Mouse (Mus musculus): Measurements from ENCODE around the gene 2410002F23Rik. TPM values are rescaled to one million over a fixed set of nuclear protein-coding genes. Genes with fewer than 3 reads are reported as not detected.

Gene 2410002F23Rik
- total and polyA plus RNA-seq, 3 experiments, result 79.9 to 276 (median 114) TPM

GRCm38 (mm10) chr7:44271309-44271708 is 24.8 kb downstream of the 2410002F23Rik start:
- Histone ChIP-seq H3K4me3 (ENCODE audit: low read depth, low read length) (no peak overlapping the region), H3K36me3 (replicated peaks) (no peaks in the 10 kb centered on the region), H3K9me3 (replicated peaks) (no peaks in the 10 kb centered on the region), H3K27me3 (ENCODE audit: insufficient read depth, low read length) (peaks cover 36% of the 10 kb centered on the region), H3K4me1 (ENCODE audit: insufficient read depth, low read depth, low read length) (peaks cover 10% of the 10 kb centered on the region)
- DNase-seq (ENCODE audit: low spot score), result no peak
- no peak for ATAC-seq (ENCODE audit: extremely low read depth, insufficient number of reproducible peaks, low FRiP score, poor library complexity, severe bottlenecking)
- no peak for TF ChIP-seq TAL1 (conservative IDR thresholded peaks at IDR 0.05; ENCODE audit: low read depth, low read length)
- no peak for TF ChIP-seq GATA1 (IDR thresholded peaks at IDR 0.05; ENCODE audit: borderline replicate concordance, low read length)
- no peak for TF ChIP-seq CTCF (IDR thresholded peaks at IDR 0.05; ENCODE audit: low read depth, low read length)
- TF ChIP-seq GATA2 (IDR thresholded peaks at IDR 0.05; ENCODE audit: borderline replicate concordance, low read depth, low read length), result no peak
- no peak for TF ChIP-seq POLR2AphosphoS5 (IDR thresholded peaks at IDR 0.05; ENCODE audit: insufficient replicate concordance, low read depth, low read length)

GRCm38 (mm10) chr7:44272546-44272945 is 26.0 kb downstream of the 2410002F23Rik start:
- H3K27me3 ChIP-seq (ENCODE audit: insufficient read depth, low read length), result peaks cover 30% of the 10 kb centered on the region
- no peak overlapping the region for H3K4me3 ChIP-seq (ENCODE audit: low read depth, low read length)
- ATAC-seq (ENCODE audit: extremely low read depth, insufficient number of reproducible peaks, low FRiP score, poor library complexity, severe bottlenecking) (no peak), DNase-seq (ENCODE audit: low spot score) (no peak)
- no peaks in the 10 kb centered on the region for H3K36me3 ChIP-seq (replicated peaks)
- TF ChIP-seq TAL1 (conservative IDR thresholded peaks at IDR 0.05; ENCODE audit: low read depth, low read length), result no peak
- no peak for TF ChIP-seq GATA1 (IDR thresholded peaks at IDR 0.05; ENCODE audit: borderline replicate concordance, low read length)
- no peak for TF ChIP-seq CTCF (IDR thresholded peaks at IDR 0.05; ENCODE audit: low read depth, low read length)
- TF ChIP-seq GATA2 (IDR thresholded peaks at IDR 0.05; ENCODE audit: borderline replicate concordance, low read depth, low read length), result no peak
- TF ChIP-seq POLR2AphosphoS5 (IDR thresholded peaks at IDR 0.05; ENCODE audit: insufficient replicate concordance, low read depth, low read length), result no peak
- H3K9me3 ChIP-seq (replicated peaks), result no peaks in the 10 kb centered on the region
- peaks cover 10% of the 10 kb centered on the region for H3K4me1 ChIP-seq (ENCODE audit: insufficient read depth, low read depth, low read length)

GRCm38 (mm10) chr7:44273446-44273845 is 26.9 kb downstream of the 2410002F23Rik start:
- Histone ChIP-seq H3K27me3 (ENCODE audit: insufficient read depth, low read length) (peaks cover 21% of the 10 kb centered on the region), H3K4me3 (ENCODE audit: low read depth, low read length) (no peak overlapping the region), H3K9me3 (replicated peaks) (no peaks in the 10 kb centered on the region), H3K4me1 (ENCODE audit: insufficient read depth, low read depth, low read length) (peaks cover 10% of the 10 kb centered on the region), H3K36me3 (replicated peaks) (no peaks in the 10 kb centered on the region)
- TF ChIP-seq GATA2 (IDR thresholded peaks at IDR 0.05; ENCODE audit: borderline replicate concordance, low read depth, low read length), result no peak
- TF ChIP-seq GATA1 (IDR thresholded peaks at IDR 0.05; ENCODE audit: borderline replicate concordance, low read length), result no peak
- no peak for TF ChIP-seq TAL1 (conservative IDR thresholded peaks at IDR 0.05; ENCODE audit: low read depth, low read length)
- no peak for TF ChIP-seq POLR2AphosphoS5 (IDR thresholded peaks at IDR 0.05; ENCODE audit: insufficient replicate concordance, low read depth, low read length)
- no peak for TF ChIP-seq CTCF (IDR thresholded peaks at IDR 0.05; ENCODE audit: low read depth, low read length)
- ATAC-seq (ENCODE audit: extremely low read depth, insufficient number of reproducible peaks, low FRiP score, poor library complexity, severe bottlenecking) (no peak), DNase-seq (ENCODE audit: low spot score) (no peak)

GRCm38 (mm10) chr7:44274096-44274495 is 27.6 kb downstream of the 2410002F23Rik start:
- DNase-seq (ENCODE audit: low spot score) (no peak), ATAC-seq (ENCODE audit: extremely low read depth, insufficient number of reproducible peaks, low FRiP score, poor library complexity, severe bottlenecking) (no peak)
- peaks cover 9% of the 10 kb centered on the region for H3K4me1 ChIP-seq (ENCODE audit: insufficient read depth, low read depth, low read length)
- no peak overlapping the region for H3K4me3 ChIP-seq (ENCODE audit: low read depth, low read length)
- TF ChIP-seq GATA1 (IDR thresholded peaks at IDR 0.05; ENCODE audit: borderline replicate concordance, low read length) (no peak), POLR2AphosphoS5 (IDR thresholded peaks at IDR 0.05; ENCODE audit: insufficient replicate concordance, low read depth, low read length) (no peak), GATA2 (IDR thresholded peaks at IDR 0.05; ENCODE audit: borderline replicate concordance, low read depth, low read length) (no peak), TAL1 (conservative IDR thresholded peaks at IDR 0.05; ENCODE audit: low read depth, low read length) (no peak), CTCF (IDR thresholded peaks at IDR 0.05; ENCODE audit: low read depth, low read length) (no peak)
- no peaks in the 10 kb centered on the region for H3K9me3 ChIP-seq (replicated peaks)
- H3K27me3 ChIP-seq (ENCODE audit: insufficient read depth, low read length), result peaks cover 20% of the 10 kb centered on the region
- H3K36me3 ChIP-seq (replicated peaks), result no peaks in the 10 kb centered on the region

GRCm38 (mm10) chr7:44275546-44275945 is 29.0 kb downstream of the 2410002F23Rik start:
- TF ChIP-seq POLR2AphosphoS5 (IDR thresholded peaks at IDR 0.05; ENCODE audit: insufficient replicate concordance, low read depth, low read length) (no peak), GATA1 (IDR thresholded peaks at IDR 0.05; ENCODE audit: borderline replicate concordance, low read length) (no peak), GATA2 (IDR thresholded peaks at IDR 0.05; ENCODE audit: borderline replicate concordance, low read depth, low read length) (no peak), TAL1 (conservative IDR thresholded peaks at IDR 0.05; ENCODE audit: low read depth, low read length) (no peak), CTCF (IDR thresholded peaks at IDR 0.05; ENCODE audit: low read depth, low read length) (no peak)
- H3K4me3 ChIP-seq (ENCODE audit: low read depth, low read length), result no peak overlapping the region
- no peaks in the 10 kb centered on the region for H3K9me3 ChIP-seq (replicated peaks)
- peaks cover 25% of the 10 kb centered on the region for H3K27me3 ChIP-seq (ENCODE audit: insufficient read depth, low read length)
- ATAC-seq (ENCODE audit: extremely low read depth, insufficient number of reproducible peaks, low FRiP score, poor library complexity, severe bottlenecking) (no peak), DNase-seq (ENCODE audit: low spot score) (no peak)
- no peaks in the 10 kb centered on the region for H3K36me3 ChIP-seq (replicated peaks)
- peaks cover 5% of the 10 kb centered on the region for H3K4me1 ChIP-seq (ENCODE audit: insufficient read depth, low read depth, low read length)

- H3K27me3 ChIP-seq (ENCODE audit: insufficient read depth, low read length), result peaks cover 27% of the 10 kb centered on the region
- H3K4me3 ChIP-seq (ENCODE audit: low read depth, low read length), result no peak overlapping the region
- H3K4me1 ChIP-seq (ENCODE audit: insufficient read depth, low read depth, low read length), result peaks cover 3% of the 10 kb centered on the region
- DNase-seq (ENCODE audit: low spot score) (no peak), ATAC-seq (ENCODE audit: extremely low read depth, insufficient number of reproducible peaks, low FRiP score, poor library complexity, severe bottlenecking) (no peak)
- TF ChIP-seq CTCF (IDR thresholded peaks at IDR 0.05; ENCODE audit: low read depth, low read length) (no peak), GATA1 (IDR thresholded peaks at IDR 0.05; ENCODE audit: borderline replicate concordance, low read length) (no peak), GATA2 (IDR thresholded peaks at IDR 0.05; ENCODE audit: borderline replicate concordance, low read depth, low read length) (no peak), TAL1 (conservative IDR thresholded peaks at IDR 0.05; ENCODE audit: low read depth, low read length) (no peak), POLR2AphosphoS5 (IDR thresholded peaks at IDR 0.05; ENCODE audit: insufficient replicate concordance, low read depth, low read length) (no peak)
- no peaks in the 10 kb centered on the region for H3K36me3 ChIP-seq (replicated peaks)
- no peaks in the 10 kb centered on the region for H3K9me3 ChIP-seq (replicated peaks)
Measured at GRCm38 (mm10) chr7:44276461-44277249, 30.1 kb downstream of the 2410002F23Rik start.

Measured in G1E (cell line).